Mouse (Mus musculus): ENCODE data around the gene Rhcg.

Rhcg gene

DNA sequence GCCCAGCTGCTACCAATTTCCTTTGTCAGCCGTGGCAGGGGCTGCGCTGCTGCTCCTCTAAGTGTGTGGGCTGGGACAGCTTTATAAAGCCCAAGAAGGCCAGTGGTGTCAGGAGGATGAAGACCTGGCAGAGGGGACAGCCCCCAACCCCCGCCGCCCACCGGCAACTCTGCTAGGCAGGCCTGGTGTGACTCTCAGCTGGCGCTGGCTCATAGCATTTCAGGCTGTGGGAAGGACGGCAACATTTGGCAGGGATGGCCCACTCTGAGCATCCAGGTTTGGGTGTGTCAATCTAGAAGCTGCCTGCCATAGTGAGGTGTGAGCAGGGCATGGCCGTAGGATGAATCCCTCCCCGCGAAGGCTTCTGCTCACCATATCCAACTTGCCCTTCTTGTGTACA is 17.3 kb downstream of the Rhcg start:
- DNase-seq, result no peak

DNA sequence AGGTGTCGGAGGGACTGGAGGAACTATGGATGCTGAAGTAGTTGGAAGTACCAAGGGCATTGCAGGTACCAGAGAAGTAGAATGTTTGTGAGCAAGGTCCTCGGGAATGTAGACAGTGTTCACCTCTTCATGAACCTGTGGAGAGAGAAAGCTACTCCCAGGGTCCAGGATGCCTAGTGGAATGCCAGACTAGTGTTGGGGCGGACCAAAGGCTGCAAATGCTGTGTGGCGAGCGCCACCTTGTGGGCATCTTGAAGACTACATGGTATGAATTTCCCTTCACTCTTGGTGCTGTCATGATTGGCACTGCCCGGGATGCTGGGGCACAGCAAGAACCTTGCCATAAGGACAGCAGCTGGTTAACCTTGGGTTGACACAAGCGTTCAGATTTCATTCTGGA is 22.6 kb downstream of the Rhcg start:
- peak; percentile 49 for DNase-seq

DNA sequence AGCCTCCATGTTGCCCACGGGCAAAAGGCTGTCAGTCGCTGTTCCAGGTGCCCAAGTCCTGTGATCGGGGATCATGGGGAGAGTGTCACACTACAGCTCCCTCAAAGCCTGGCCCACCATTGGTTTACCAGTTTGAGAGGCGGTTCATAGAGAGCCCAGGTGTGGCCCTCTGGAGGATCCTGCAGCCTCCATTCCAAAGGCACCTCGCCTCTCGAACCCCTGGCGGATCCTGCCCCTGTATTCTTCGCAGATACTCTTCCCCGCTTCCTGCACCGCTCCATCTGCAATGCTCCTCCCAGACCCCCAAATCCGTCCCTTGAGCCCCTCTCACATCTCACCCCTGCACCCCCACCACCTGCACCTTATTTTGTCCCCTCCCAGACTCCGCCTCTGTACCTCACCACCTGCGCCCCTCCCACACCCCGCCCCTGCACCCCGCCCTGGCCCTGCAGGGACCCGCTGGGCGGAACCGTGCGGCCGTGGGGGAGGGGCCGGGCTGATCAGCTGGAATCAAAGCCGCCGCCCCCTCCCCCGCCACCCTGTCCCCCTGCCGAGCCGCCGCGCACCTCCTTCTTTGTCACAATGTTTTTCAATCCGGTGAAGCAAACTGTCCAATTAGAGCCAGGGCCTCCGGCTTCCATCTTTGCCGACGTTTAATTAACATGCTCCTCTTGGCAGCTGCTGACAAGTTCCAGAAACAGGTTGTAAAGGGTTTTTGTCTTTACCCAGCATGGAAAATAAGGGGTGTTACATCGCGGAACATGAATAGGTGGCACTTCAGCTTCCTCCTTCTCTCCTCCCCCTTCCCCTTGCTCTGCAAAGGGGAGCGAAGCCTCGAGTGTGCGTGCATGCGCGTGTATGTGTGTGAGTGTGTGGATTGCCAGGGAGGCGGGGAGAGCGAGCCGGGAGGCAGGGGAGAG is 25.4 kb downstream of the Rhcg start:
- DNase-seq, result peak; percentile 30

DNA sequence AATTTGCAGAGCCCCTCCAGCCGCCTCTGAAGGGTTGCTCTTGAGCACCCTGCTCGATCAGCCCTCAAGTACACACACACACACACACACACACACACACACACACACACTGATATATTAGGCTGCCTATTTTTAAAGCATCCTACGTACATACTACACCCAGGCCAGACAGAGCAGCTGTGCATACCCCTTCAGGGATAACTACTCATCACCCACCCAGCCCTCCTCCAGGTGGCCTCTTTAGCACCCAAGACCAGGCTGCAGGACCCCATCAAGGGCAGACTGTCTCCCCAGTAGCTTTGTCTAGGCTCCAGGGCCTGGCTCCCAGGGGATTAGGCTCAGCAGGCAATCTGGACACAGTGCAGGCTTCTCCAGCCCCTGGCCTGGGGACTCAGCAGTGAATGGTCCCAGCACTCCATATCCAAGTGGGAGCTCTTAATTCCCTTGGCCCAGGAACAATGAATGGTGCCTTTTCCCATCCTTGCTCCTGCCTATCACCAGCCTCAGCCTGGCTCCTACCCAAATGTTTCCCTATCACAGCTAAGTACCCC is 26.8 kb downstream of the Rhcg start:
- DNase-seq, result no peak

DNA sequence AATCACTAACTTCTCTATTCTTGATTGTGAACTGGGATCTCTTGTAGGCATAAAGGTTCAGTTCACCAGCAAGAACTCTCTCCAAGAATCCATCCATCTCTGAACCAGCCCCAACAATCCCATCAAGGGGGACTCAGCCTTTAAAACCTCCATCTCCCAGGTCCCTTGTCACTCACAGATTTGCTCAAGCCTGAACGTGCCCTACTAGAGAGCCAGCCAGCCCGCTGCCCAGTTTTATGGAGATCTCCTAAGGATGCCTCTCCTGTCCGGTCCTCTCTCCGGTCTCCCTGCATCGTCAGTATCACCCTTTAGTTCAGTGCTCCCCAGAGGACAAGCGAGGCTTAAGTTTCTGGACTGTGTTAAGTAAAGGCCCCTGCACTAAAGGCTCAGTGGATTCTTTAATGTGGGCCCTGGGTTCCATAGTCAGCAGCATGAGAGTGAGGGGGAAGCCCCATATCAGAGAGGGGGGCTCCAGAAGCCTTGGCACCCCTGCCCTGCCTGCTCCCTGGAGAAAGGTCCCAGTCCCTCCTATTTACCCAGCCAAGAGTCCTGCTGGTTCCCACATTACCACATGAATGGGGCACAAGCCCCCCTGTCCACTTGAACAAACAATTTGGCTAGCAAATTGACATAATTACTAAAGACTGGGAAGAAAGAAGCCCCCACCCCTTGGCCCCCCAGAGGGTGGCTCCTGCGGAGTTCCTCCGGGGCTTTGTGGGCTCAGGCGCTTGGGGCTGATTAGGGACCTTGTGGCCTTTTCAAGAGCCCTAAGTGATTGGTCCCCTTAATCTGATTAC is 27.5 kb downstream of the Rhcg start:
- no peak for DNase-seq

DNA sequence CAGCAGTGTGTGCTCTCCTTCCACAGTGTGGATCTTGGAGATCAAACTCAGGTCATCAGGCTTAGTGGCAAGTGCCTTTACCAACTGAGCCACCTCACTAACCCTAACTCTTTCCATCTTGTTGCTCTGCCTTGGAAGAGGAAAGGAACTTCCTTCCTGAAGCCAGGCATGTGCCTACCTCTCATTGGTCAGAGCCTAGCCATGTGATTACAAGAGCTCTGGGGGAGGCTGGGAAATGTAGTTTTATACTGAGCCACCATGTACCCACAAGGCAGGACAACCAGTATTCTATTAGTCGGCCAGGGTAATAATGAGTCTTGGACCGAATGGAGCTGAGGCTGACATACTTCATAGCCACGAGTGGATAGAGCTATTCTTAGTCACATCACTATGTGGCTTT is 29.2 kb downstream of the Rhcg start:
- no peak for DNase-seq

DNA sequence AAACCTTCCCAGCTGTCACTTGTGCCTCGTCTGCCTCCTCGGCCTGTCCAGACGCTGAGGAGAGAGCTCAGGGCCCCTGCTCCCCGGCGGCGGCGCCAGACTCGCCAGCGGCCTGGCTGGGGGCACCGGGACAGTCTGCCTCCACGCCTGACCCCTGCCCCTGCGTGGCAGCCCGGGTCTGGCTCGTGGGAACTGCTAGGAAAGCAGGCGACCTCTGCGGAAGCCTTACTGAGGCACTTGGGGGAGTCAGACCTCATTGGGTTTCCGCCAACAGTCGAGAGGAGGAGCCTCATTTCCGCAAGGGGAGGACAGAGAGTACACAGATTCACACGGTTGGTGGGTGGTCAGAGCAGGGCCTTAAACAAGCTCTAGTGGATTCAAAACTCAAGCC is 38.6 kb downstream of the Rhcg start:
- DNase-seq, result peak; percentile 25

DNA sequence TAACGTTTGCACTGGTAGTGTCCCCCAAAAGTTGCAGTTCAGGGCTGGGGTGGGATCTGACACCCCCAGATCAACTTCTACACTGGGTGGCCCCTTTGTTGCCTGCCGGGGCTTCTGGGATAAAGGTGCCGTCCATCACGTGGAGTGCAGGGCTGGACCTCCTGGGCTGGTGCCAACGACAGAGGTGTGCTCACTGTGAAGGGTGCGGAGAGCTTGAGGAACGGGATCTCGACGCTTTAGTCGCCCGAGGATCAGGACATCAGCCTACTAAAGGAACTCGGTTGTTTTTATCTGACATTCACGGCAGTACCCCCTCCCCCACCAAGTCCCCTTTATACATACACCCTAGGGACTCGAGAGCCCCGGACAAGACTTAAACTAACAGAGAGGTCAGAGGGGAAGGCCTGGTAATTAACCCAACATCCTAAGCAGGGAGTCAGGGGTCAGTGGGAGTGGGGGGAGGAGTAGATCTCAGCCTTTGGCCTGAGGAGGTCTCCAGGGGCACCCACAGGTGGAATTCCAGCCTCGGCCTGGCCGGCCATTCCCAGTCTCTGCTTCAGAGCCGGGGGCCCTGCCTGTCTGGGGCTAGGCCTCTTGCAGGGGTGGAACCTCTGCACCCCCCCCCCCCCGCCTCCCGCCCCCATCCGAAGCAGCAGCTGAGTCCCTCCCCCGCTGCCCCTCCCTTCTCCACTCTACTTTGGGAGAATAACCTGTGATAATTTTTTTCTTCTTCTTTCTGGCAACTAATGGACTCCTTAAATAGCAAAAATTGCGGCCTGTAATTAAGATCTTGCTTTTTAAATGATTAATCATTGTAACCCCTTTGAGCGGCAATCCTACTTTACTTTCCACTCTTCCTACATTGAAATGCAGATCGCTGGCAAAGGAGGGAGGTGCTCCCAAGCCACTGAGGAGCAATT is 39.3 kb downstream of the Rhcg start:
- DNase-seq, result no peak

DNA sequence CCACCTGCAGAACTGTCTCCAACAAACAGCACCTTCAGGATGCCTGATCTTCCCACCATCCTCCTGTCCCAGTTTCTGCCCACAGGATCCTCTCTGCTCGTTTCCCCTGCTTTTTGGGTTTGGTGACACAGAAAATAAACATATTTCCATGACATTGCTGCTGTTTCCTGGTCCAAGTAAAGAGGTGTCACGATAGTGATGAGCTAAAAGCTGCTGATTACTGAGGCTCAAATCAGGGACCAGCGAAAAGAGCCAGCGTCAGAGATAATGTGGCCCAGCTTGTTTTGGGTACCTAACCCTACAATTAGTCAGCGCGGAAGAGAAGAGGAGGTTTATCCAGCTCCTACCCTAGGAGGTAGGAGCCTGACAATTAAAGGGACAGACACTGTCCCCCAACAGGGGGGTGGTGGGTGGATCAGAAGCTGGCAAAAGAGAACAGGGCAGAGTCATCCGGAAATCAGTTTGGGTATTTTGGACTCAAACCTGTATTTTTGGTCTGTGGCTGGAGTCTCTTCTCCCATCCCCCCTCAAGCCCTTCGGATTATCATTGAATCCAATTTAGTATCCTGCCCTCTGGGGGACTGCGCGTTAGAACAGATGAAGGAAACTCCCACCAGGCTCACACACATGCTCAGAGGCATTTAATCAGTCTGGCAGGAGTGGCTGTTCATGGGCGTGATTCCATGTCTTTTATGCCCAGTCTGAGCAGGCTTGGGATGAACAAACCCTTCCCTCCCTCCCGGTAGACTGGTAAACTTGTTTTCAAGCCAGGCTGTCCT is 40.2 kb downstream of the Rhcg start:
- no peak for DNase-seq

DNA sequence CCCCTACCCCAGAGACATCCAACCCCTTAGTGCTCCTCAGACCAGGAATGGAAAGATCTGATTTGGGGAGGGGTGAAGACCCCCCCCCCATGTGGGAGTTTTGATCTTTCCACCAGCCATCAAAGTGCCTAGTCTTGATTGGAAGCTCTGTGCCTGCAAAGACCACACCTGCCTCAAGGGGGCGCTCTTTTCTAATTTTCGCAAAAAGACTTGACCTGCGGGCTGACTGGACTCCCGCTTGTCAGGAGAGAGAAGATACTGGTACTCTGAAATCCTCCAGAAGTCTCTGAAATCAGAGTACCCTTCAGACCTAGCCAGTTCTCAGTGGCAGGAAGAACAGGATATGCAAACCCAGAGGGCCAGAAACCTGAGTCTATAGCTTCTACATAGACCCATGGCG is 40.8 kb downstream of the Rhcg start:
- peak; percentile 42 for DNase-seq

DNA sequence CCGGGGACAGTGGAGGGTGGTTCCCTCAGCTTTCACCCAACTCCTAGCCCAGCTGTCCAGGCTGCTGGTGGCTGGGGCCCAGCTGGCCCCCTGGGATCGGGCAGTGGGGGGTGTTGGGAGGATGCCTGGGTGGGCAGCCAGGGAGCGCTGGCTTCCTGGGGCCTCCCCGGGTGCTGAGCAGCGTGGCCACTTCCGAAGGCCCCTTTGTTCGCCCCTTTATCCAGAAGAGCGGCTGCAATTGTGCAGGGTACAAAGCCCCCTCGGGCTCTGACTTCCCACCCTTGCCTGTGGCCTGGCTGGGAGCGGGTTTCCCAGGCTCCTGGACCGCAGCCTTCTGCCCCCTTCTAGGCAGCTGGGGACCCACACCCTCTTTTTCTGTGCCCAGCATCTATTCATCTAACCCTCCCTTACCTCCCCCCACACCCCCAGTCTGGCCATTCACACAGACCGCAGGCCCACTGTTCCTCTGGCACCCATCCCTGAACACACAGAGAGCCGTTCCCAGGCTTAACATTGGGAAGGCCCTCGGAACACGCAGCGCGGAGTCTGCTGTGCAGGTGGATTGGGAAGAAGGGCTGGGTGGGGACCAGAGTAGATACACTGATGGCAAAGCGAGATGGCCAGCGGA is 45.2 kb downstream of the Rhcg start:
- no peak for DNase-seq

DNA sequence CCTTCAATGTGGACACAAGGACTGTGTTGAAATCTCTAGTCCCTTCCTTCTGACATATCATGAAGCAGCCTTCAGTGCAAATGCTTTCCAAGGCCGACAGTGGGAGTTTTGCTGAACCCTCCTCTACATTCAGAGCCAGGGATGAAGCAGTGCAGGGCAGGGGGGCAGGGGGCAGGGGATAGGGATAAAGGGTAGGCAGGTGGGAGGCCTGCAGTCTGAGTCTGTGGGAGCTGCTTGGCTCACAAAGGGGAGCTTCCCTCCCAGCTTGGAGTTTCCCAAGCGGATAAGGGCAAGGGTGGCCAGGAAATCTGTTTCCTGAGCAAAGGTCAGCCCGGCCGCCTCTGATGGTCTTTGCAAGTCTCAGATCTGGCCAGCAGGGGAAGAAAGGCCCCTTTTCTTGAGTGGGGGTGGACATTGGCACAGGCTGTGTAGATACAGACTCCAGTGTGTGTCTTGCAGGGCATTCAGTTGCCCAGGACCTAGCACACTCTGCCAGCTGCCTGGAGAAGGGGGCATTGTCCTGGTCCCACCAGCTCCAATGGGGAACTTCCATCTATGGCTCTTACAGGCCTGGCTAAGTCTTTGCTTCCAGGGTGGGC is 48.4 kb downstream of the Rhcg start:
- DNase-seq, result no peak

DNA sequence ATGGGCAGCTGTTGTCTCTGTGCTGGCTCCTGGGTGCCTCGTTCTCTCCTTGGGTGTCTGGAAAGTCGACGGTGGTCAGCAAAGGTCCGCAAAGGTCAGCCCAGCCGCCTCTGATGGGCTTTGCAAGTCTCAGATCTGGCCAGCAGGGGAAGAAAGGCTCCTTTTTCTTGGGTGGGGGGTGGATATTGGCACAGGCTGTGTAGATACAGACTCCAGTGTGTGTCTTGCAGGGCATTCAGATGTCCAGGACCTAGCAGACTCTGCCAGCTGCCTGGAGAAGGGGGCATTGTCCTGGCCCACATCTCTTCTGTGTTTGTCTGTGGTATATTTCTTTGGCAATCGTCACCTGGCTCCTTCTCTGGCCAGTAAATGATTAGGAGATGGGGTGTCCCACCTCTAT is 49.2 kb downstream of the Rhcg start:
- DNase-seq, result no peak

DNA sequence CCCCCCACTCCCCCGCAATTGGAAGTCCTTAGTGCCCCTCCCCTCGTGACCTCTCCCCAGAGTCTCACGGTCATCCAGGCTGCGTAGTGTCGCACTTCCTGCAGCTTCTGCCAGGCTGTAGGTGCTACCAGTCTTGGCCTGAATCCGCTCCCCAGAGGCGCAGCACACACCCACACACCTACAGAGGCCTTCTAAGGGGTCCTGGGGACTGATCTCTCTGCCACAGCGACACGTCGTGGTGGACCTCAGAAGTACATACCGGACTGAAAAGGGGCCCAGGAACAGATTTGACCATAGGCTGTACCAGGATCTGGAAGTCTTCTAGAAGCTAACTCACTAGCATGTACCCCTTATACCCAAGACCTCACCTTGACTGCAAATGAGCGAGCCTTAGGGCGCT is 53.8 kb downstream of the Rhcg start:
- DNase-seq, result peak; percentile 37

DNA sequence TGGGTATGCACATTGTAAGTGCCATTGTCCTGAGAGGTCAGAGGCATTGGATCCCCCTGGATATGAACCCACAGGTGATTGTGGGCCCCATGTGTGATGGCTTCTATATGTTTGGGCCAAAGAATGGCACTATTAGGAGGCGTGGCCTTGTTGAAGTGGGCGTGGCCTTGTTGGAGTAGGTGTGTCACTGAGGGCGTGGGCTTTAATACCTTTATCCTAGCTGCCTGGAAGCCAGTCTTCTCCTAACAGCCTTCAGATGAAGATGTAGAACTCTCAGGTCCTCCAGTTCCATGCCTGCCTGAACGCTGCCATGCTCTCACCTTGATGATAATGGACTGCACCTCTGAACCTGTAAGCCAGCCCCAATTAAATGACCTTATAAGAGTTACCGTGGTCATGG is 55.1 kb downstream of the Rhcg start:
- no peak for DNase-seq

DNA sequence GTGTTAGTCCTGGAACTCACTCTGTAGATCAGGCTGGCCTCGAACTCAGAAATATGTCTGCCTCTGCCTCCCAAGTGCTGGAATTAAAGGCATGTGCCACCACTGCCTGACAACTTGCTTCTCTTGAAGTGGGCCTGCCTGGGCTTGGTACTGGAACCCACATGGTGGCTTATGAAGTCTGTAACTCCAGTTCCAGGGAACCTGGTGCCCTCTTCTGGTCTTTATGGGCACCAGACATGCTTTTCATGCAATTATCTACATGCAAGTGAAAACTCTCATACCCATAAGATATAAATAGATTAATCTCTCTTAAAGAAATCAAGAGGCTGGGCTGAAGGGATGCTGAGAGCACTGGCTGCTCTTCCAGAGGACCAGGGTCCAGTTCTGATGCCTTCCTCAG is 58.8 kb downstream of the Rhcg start:
- no peak for DNase-seq

DNA sequence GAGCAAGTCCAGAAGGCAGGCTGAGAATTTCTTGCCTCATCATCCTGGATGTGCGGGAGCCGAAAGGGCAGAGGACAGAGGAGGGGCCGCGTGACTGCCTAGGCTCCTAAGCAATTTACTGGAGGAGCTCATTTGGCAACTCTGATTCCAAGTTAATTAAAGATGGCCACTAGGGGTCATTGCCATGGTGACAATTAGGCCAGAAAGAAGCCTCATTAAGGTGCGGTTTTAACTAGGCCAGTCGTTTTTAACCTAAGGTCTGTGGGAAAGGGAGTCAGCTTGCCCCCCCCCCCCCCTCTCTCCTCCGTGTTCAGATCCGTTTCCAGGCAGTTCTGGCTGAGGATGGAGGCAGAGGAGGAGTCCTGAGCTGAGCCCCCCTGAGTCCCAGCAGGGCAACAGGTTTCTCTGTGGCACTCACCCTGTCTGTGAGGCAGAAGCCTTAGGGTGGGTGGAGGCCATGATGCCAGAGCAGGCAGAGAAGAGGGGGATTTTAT is 59.7 kb downstream of the Rhcg start:
- DNase-seq, result no peak

DNA sequence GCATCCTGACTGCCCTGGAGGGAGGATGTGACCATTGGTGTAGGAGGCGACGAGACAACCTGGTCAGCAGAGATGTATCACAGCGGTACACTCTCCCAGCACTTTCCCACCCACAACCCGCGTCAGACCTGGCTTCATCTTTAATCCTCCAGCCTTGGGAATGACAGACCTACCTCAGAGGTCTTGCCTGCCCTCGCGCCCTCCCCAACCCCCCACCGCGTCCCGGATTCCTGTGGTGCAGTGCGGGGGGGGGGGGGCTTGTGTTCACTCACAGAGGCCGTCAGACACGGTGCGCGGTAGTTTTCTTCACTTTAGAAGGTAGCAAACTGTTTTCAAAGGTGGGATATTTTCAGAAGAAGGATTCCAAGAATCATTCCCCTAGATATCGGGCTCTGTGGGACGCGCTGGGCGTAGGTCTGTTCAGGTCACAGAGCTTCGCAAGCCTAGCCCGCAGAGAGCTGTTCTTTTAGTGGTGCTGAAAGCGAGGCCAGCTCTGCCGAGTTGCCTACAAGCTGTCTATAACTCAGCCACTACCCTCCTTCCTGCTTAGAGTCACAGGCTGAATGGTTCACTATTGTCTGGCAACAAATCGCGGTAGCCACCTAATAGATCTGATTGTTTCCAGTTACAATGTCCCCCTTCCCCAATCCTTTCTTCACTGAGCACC is 62.0 kb downstream of the Rhcg start:
- DNase-seq, result peak; percentile 15

DNA sequence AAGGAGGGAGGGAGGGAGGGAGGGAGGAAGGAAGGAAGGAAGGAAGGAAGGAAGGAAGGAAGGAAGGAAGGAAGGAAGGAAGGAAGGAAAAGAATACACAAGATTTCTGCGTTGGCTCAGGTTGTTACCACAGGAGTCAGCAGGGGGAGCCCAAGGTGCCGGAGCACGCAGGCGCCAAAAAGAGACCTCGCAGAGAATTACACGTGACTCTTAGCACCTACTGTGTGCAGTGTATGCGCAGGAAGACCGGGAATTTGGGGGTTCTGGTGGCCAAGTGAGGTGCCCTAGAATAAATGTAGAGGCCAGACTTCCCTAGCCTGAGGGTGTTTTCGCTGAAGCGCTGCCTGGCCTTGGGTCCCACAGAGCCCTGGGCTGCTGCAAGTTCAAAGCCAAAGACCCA is 64.8 kb downstream of the Rhcg start:
- peak; percentile 20 for DNase-seq

DNA sequence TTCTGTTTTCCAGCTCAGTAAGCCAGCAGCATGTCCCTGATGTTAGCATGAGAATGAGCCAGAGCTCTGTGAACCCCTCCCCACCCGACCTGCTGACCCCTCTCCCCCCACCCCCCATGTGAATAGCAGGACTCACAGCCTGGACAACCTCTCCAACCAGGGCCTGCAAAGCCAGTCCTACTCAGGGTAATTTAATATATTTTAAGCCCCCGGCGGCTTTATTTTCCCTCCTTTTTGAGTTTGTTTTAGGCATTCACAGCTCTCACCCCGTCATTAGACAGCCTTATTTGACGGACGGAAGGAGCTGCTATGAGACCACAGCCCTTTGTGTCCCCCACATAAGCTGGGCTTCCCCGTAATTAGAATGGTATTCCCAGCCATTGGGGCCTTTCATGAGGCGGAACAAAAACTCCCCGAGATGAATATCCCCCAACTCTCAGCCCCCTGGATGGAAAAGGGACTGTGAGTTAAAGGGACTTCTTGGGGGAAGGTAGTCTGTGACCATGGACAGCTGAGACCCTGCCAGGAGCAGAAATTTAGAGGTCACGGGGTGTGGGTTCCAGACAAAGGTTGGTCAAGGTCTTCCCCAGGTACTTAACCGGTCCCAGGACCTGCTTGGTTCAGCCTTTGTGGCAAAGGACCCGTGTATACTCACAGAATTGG is 68.4 kb downstream of the Rhcg start:
- no peak for DNase-seq

All from thymus, postnatal 14 days (tissue).